Mouse (Mus musculus) frontal cortex, postnatal 36 days (tissue): ENCODE measurements around the gene Tmem121.
A peak's percentile ranks its signal among the peaks of the same experiment; 100 is the strongest.

Experiments used
- DNase-seq, 2 experiments: peaks; one replicate each; pipeline ENCODE4 v3.0.0; 2022; ENCODE audit warnings: low spot score in 2 of 2

Gene Tmem121

GRCm38 (mm10) chr12:113149341-113149740 lies 36.4 kb upstream of the Tmem121 start:
- DNase-seq, result no peak

DNA sequence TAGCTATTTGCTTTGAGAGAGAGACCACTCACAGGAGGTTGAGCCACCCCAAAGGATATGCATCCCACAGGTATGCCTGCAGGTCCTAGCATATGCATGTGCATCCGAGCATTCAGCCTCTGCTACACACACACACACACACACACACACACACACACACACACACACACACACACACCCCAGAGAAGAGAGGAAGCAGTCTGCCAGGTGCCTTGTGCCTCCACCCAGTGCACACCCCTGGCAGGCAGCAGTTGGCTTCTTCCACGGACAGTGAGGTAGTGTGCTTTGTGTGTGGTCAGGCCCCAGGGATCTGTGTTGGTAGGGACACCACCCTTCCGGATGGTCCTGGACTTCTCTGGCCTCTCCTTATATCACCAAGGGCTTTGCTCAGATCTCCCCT lies 35.8 kb upstream of the Tmem121 start:
- DNase-seq, result no peak

DNA sequence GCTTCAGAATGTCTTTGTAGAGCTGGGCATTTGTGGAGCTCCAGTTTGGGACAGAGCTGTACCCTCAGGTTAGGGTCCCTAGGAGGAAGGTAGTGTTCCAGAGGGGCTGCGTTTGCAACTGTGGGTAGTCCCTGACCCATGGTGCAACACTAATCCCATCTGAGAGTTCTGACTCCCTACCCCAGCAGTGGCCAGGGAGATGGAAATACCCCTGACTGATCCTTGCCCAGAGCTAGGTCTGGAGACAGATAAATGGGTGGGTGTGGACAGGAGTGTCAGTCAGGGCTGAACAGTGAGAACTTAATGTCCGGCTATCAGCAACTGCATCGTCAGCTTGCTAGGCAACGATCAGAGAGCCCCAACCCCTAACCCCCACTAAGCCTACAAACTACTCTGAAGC lies 35.1 kb upstream of the Tmem121 start:
- DNase-seq, result no peak

DNA sequence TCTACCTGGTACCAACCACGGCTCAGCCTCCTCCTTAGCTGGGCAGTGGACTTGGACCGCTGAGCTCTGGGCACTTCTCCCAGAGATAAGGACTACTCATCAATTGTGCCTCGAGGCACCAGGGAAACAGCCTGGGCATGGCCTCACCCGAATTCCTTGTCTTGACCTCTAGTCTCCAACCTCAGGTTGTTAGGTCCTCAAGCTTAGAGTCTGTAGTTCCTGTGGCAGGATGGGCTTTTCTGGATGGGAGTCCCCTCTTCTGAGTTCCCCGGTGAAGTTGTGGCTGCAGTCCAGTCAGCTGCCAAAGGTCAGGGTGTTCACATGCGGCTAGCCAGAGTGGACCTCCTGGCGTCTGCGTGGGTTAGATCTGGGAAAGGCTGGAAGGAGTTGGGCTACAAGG lies 34.7 kb upstream of the Tmem121 start:
- no peak for DNase-seq

- DNase-seq, result no peak
Measured at GRCm38 (mm10) chr12:113151661-113152271, 34.0 kb upstream of the Tmem121 start.

- no peak for DNase-seq
Measured at GRCm38 (mm10) chr12:113152272-113152661, 33.5 kb upstream of the Tmem121 start.

DNA sequence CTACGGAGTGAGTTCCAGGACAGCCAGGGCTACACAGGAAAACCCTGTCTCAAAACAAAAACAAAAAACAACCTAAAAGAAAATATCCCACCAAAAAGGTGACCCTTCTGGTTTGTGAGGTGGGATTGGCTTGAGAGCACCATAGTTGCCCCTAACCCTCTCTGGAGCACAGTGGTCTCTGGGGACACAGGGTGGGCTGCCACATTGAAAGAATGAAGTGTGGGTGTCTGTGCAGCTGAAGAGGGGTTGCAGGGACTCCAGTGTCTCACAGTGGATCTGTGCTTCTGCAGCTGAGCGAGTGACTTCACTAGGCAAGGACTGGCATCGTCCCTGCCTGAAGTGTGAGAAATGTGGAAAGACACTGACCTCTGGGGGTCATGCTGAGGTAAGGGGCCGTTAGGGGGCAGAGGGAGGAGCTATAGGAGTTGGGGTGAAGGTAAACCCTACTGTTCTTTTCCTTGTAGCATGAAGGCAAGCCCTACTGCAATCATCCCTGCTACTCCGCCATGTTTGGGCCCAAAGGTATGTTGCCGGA lies 32.7 kb upstream of the Tmem121 start:
- no peak for DNase-seq

GRCm38 (mm10) chr12:113153971-113154370 lies 31.8 kb upstream of the Tmem121 start:
- no peak for DNase-seq

DNA sequence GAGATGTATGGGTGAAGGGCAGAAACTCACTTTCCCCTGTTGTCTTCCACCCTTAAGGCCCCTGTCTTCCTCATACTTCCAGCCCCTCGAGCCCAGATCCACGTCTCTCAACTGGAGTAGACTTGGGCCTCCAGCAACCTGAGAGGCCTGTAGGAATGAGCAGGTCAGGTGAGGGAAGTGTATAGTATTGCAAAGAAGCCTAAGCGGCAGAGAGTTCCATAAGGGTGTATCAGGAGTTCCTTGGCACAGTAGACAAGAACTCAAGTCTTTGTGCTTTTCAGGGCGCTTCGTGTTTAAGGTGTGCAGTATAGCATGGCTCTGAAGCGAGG lies 31.0 kb upstream of the Tmem121 start:
- DNase-seq, result no peak

DNA sequence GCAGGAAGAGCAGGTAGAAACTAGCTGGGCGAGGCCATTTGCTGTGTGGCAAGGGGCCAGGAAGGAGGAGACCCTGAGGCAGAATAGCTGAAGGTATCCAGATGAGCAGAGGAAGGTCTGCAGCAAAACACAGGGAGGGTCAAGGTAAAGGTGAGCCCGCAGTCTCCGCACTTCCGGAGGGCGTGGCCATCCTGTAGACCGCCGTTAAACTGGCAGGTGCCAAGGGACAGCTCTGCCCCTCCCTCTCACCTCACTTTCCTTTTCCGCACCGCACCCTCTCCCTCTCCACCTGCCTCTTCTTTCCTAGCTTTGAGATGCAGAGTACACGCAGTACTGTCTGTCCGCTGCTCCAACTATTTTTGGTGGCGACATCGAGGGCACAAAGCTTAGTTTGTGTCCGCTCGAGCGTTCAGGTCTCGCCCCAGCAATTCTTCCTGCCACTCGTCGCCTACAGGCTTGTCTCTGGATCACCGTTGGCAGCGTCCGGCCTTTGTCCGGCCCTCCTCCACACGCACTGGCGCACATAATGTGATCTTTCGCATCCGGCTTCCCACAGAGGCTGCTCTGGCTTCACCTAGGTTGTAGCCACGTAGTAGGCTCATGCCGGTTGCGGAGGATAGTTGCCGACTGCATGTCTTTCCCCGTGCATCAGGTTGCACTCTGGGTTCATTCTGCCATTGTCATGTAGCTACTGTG lies 30.5 kb upstream of the Tmem121 start:
- DNase-seq, result no peak

- DNase-seq, result peak; percentile 99 to 100
Measured at GRCm38 (mm10) chr12:113155887-113156539, 29.7 kb upstream of the Tmem121 start, which contains the start of gene Tedc1. Tedc1 (plus strand) TSS chr12:113156421.

DNA sequence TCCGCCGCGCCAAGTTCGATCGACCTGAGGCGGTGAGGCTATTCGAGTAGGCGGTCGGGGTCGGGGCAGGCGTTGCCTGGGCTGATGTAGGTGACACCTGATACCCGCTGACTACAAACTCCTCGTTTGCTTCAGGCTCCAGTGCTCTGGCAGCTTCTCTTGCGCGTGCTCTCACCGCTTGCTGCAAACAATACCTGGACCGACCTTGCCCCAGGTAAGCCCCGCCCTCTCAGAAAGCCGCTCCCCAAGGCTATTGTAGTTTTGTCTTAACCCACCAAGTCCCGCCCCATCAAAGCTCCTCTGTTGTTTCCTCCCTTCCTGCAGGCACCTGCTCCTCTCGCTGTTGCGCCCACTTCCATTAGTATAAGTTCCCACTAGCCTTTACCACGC lies 29.2 kb upstream of the Tmem121 start:
- DNase-seq, result no peak

DNA sequence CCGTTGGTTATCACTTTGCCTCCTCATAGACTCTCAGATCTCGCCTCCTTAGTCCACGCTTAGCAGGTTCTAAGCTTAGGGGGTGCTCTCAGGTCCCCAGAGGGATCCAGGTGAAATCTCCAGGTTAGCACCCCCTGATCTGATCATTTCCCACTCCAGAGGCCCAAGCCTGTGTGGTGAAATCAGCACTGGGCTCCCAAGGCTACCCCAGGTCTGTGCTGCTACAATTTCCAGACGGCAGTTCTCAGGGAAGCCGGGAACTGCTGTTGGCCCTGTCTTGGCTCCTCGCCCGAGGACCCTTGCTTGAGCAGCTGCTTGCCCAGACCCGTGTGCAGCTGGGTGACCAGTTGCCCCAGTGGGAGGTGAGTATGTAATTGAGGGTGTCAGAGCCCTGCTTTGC lies 28.7 kb upstream of the Tmem121 start:
- no peak for DNase-seq

- no peak for DNase-seq
Measured at GRCm38 (mm10) chr12:113157521-113157920, 28.2 kb upstream of the Tmem121 start.

GRCm38 (mm10) chr12:113157971-113158370 lies 27.8 kb upstream of the Tmem121 start:
- DNase-seq, result no peak

DNA sequence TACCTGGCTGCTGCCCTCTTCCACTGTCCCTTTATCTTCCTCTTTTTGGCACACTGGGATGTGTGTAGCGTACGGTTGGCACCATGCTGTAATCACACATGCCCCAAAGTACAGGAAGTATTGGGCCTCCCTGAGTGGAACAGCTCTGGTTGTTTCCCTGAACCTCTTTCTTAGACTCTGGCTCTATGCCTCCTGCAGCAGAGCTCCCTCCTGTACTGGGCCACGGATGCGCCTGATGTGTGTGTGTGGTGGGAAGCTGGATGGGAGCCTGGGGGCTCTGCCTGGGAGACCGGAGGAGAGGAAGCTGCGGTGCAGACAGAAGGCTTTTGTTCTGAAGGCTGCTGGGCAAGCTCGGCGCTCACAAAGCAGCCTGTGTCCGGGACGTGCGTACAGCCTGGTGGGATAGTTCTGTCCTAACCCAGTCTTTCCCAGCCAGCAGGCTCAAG lies 22.1 kb upstream of the Tmem121 start:
- peak in 1 of 2 experiments; percentile 33 for DNase-seq

DNA sequence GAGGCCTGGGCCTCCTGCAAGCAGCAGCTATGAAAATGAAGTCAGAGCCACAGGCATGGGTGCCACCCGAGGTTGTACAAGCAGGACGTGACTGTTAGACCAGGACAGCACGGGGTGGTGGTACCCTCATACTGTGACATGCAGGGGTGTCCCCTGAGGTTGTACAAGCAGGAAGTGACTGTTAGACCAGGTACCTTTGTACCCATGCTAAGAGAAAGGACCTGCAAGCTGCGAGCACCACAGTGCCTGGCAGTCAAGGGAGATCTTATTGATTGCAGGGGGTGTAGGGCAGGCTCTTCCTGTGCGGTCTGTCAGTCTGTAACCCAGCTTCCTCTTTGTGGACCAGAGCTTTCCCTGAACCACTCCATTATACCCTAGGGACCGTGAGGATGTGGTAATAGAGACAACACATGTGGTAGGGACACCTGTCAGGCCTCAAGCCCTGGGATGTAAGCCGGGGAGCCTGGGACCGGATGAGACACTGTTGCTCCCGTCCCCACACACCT lies 17.6 kb upstream of the Tmem121 start:
- no peak for DNase-seq

DNA sequence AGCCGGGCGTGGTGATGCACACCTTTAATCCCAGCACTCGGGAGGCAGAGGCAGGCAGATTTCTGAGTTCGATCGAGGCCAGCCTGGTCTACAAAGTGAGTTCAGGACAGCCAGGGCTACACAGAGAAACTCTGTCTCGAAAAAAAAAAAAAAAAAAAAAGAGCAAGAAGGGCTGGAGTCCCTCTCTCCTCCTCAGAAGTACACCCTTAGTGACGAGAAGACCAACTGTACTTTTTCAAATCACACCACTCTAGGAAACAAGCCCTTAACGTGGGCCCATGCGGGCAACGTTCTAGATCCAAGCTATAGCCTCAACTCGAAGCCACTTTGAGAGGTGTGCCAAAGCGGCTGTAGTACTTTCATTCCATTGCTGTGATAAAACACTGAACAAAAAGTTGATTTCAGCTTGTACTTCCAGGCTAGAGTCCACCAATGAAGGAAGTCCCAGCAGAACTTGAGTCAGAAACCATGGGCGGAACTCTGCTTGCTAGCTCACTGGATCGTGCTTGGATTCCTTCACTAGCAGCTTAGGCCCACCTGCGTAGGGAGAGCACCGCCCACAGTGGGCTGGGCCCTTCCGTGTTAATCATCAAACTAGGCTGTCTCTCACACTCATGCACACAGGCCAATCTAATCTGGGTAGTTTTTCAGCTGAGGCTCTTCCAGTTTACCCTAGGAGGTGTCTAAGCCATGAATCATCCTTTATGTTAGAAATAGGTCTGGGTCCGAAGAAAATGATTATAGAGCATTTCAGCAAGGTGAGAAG lies 8.6 kb upstream of the Tmem121 start:
- DNase-seq, result no peak

GRCm38 (mm10) chr12:113181020-113181419 lies 4.7 kb upstream of the Tmem121 start:
- no peak for DNase-seq

DNA sequence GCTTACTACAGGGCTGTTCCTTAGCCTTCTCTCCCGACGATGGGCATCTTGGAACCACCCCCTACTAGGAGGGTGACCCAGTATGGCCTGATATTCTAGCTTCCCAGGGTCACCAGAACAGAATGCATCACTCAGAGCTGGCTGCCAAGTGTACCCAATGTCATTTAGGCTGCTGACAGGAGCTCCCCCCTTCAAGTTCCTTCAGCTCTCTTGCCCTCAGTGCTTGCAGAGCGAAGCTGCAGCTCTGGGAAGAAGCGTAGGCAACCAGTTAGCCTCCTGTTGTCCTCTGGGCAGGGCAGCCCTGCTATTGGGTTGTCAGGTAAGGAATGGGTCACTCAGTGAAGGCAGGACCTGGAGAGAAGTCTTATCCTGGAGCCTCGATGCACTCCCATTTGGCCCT lies 785 bp upstream of the Tmem121 start:
- DNase-seq, result no peak

GRCm38 (mm10) chr12:113186326-113187010 lies 738 bp downstream of the Tmem121 start:
- no peak for DNase-seq
